Mouse (Mus musculus) liver, adult 2 months (tissue): ENCODE results near the gene Kmt2a. TPM values are rescaled to one million over a fixed set of nuclear protein-coding genes. Genes with fewer than 3 reads are reported as not detected.

Source experiments
- DNase-seq: peaks from one replicate; pipeline ENCODE4 v3.0.0-alpha.2; 2011; ENCODE audit warnings: low read depth, low spot score; ENCODE audit errors: extremely low read depth
- H3K27ac ChIP-seq: fragments of 200-500 bp; replicated peaks from 2 replicates; pipeline ENCODE4 v1.5.1; 2012; ENCODE audit warnings: low read depth, mild to moderate bottlenecking, control low read depth, inconsistent platforms, low read length; ENCODE audit not compliant: insufficient read depth
- H3K27me3 ChIP-seq: fragments of 200-500 bp; 2 replicates; pipeline ENCODE4 v1.6.1; 2012; ENCODE audit warnings: mild to moderate bottlenecking, moderate library complexity, low read length, inconsistent platforms; ENCODE audit not compliant: control insufficient read depth, insufficient read depth
- H3K36me3 ChIP-seq: fragments of 200-500 bp; 2 replicates; pipeline ENCODE4 v1.6.1; 2012; ENCODE audit warnings: low read length, inconsistent platforms; ENCODE audit not compliant: control insufficient read depth, insufficient read depth
- H3K4me1 ChIP-seq: fragments of 200-500 bp; 2 replicates; pipeline ENCODE4 v1.6.1; 2011; ENCODE audit warnings: low read length; ENCODE audit not compliant: control insufficient read depth, insufficient read depth
- H3K4me3 ChIP-seq: fragments of 200-500 bp; 2 replicates; pipeline ENCODE4 v1.5.1; 2011; ENCODE audit warnings: low read depth, mild to moderate bottlenecking, control low read depth, low read length, moderate library complexity; ENCODE audit not compliant: insufficient read depth
- H3K79me2 ChIP-seq: fragments of 200-500 bp; 2 replicates; pipeline ENCODE4 v1.6.1; 2012; ENCODE audit warnings: inconsistent platforms, mild to moderate bottlenecking, low read length, moderate library complexity; ENCODE audit not compliant: control insufficient read depth, insufficient read depth
- H3K9ac ChIP-seq: fragments of 200-500 bp; 2 replicates; pipeline ENCODE4 v1.6.1; 2012; ENCODE audit warnings: low read depth, mild to moderate bottlenecking, control low read depth, inconsistent platforms, low read length
- CTCF ChIP-seq: fragments of 200-500 bp; IDR thresholded peaks from 2 replicates; pipeline ENCODE4 v1.5.1; 2011; ENCODE audit warnings: low read depth, low read length, control low read depth
- POLR2A ChIP-seq: fragments of 200-500 bp; IDR thresholded peaks from 2 replicates; pipeline ENCODE4 v1.6.1; 2011; ENCODE audit warnings: low read length, control low read depth; ENCODE audit not compliant: insufficient read depth; ENCODE audit errors: extremely low read depth
- WGBS: fragments of 180-500 bp; shearing (Covaris S2); methylation state at CpG from one replicate; pipeline ENCODE4 v1.1.7; 2018; 5-methylcytosine and 5-hydroxymethylcytosine counted together
- polyA plus RNA-seq: library from polyadenylated mRNA; depleted of rRNA; stranded (reverse); fragments of >200 nt; gene quantifications from 2 replicates; pipeline ENCODE4 v1.2.3, GENCODE M21; 2012
- total RNA-seq: library from RNA; depleted of rRNA; stranded (reverse); fragments of >200 nt; gene quantifications from 2 replicates; pipeline ENCODE4 v1.2.3, GENCODE M21; 2014

The Kmt2a gene
- total and polyA plus RNA-seq, 2 experiments = 1.9 to 5.3 TPM

GRCm38 (mm10) chr9:44899716-44900115 lies 18.6 kb upstream of the Kmt2a start:
- no peak for DNase-seq
- Histone ChIP-seq H3K4me1 (no peaks in the 10 kb centered on the region), H3K9ac (no peak overlapping the region), H3K27me3 (no peaks in the 10 kb centered on the region; the same call in 1 of the 2 replicates), H3K4me3 (no peak overlapping the region), H3K79me2 (no peaks in the 10 kb centered on the region), H3K36me3 (no peaks in the 10 kb centered on the region), H3K27ac (no peak overlapping the region)
- TF ChIP-seq CTCF (no peak), POLR2A (no peak)
- 61% methylated on average over 3 of the region's 3 CpGs for WGBS

GRCm38 (mm10) chr9:44897024-44897423 lies 15.9 kb upstream of the Kmt2a start:
- H3K79me2 ChIP-seq = no peaks in the 10 kb centered on the region
- no peaks in the 10 kb centered on the region for H3K4me1 ChIP-seq
- WGBS = 75% methylated on average over 4 of the region's 4 CpGs
- H3K36me3 ChIP-seq = no peaks in the 10 kb centered on the region
- no peak overlapping the region for H3K4me3 ChIP-seq
- H3K27ac ChIP-seq = no peak overlapping the region
- H3K9ac ChIP-seq = no peak overlapping the region
- TF ChIP-seq POLR2A (no peak), CTCF (no peak)
- no peaks in the 10 kb centered on the region; the same call in 1 of the 2 replicates for H3K27me3 ChIP-seq
- DNase-seq = no peak

GRCm38 (mm10) chr9:44892664-44893063 lies 11.6 kb upstream of the Kmt2a start:
- Histone ChIP-seq H3K9ac (no peak overlapping the region), H3K4me1 (no peaks in the 10 kb centered on the region), H3K27me3 (no peaks in the 10 kb centered on the region; the same call in 1 of the 2 replicates), H3K27ac (no peak overlapping the region), H3K4me3 (no peak overlapping the region), H3K79me2 (no peaks in the 10 kb centered on the region), H3K36me3 (no peaks in the 10 kb centered on the region)
- 74% methylated on average over 3 of the region's 3 CpGs for WGBS
- TF ChIP-seq CTCF (no peak), POLR2A (no peak)
- DNase-seq = no peak

GRCm38 (mm10) chr9:44891210-44891609 lies 10.1 kb upstream of the Kmt2a start:
- Histone ChIP-seq H3K79me2 (no peaks in the 10 kb centered on the region), H3K4me3 (no peak overlapping the region), H3K27ac (no peak overlapping the region), H3K4me1 (no peaks in the 10 kb centered on the region), H3K36me3 (no peaks in the 10 kb centered on the region), H3K9ac (no peak overlapping the region), H3K27me3 (no peaks in the 10 kb centered on the region; the same call in 1 of the 2 replicates)
- DNase-seq = no peak
- 88% methylated on average over 6 of the region's 6 CpGs for WGBS
- TF ChIP-seq POLR2A (no peak), CTCF (no peak)

GRCm38 (mm10) chr9:44890122-44890521 lies 9.0 kb upstream of the Kmt2a start:
- Histone ChIP-seq H3K27me3 (no peaks in the 10 kb centered on the region; the same call in 1 of the 2 replicates), H3K36me3 (no peaks in the 10 kb centered on the region), H3K4me1 (no peaks in the 10 kb centered on the region), H3K27ac (no peak overlapping the region), H3K9ac (no peak overlapping the region), H3K4me3 (no peak overlapping the region), H3K79me2 (no peaks in the 10 kb centered on the region)
- no peak for DNase-seq
- TF ChIP-seq CTCF (no peak), POLR2A (no peak)
- 63% methylated on average over 2 of the region's 2 CpGs for WGBS

- no peaks in the 10 kb centered on the region for H3K36me3 ChIP-seq
- no peak overlapping the region for H3K4me3 ChIP-seq
- no peaks in the 10 kb centered on the region for H3K79me2 ChIP-seq
- no peak overlapping the region for H3K9ac ChIP-seq
- H3K4me1 ChIP-seq = no peaks in the 10 kb centered on the region
- DNase-seq = no peak
- no peak overlapping the region for H3K27ac ChIP-seq
- WGBS = 83% methylated on average over 7 of the region's 7 CpGs
- TF ChIP-seq POLR2A (no peak), CTCF (no peak)
- no peaks in the 10 kb centered on the region for H3K27me3 ChIP-seq
Measured at GRCm38 (mm10) chr9:44888114-44888624, 7.1 kb upstream of the Kmt2a start.
